10 mouse cellular contexts compared by ENCODE assay signal in genomic region chr7:31055883-31056282, GRCm38 (mm10). TPM values are rescaled to one million over a fixed set of nuclear protein-coding genes. Genes with fewer than 3 reads are reported as not detected.
DNase-seq lines count a peak whose midpoint lies in the region; ATAC-seq and TF ChIP-seq lines count a peak whose summit lies in the region.
"Had no signal": no experiment of that assay in that cellular context is flagged by ENCODE, and none has a peak within 500 bp of the region (broad histone marks: within the 10 kb centered on the region; RNA-seq: fewer than 3 reads in every experiment).

No protein-coding gene starts in this region.

- peaks cover 38% of the 10 kb centered on the region for H3K4me1 ChIP-seq in intestine, embryonic 16.5 days (ENCODE audit: control insufficient read depth, insufficient read depth, low read length)
- peaks cover 48% of the 10 kb centered on the region for H3K4me1 ChIP-seq in intestine, embryonic 15.5 days (replicated peaks)
- H3K4me1 ChIP-seq in embryonic facial prominence, embryonic 12.5 days, result peaks cover 48% of the 10 kb centered on the region
- peaks cover 0 to 7% of the 10 kb centered on the region in 2 experiments; a peak in 1 of 4 replicates for H3K4me1 ChIP-seq in liver, embryonic 14.5 days (replicated peaks; ENCODE audit: control insufficient read depth in 2 of 2, insufficient read depth in 2 of 2, low read length in 1 of 2)
- peaks cover 10% of the 10 kb centered on the region; the same call in 1 of the 2 replicates for H3K4me1 ChIP-seq in thymus, adult 2 months (replicated peaks; ENCODE audit: control insufficient read depth, insufficient read depth, low read length)
- peaks cover 9% of the 10 kb centered on the region for H3K4me1 ChIP-seq in midbrain, embryonic 14.5 days (ENCODE audit: control insufficient read depth, insufficient read depth, low read length)

- DNase-seq in heart, postnatal 10 days, result peak; percentile 49 to 61
- peak in 1 of 3 experiments; percentile 34 for DNase-seq in liver, embryonic 14.5 days (ENCODE audit: low read depth in 3 of 3, low spot score in 3 of 3)
- DNase-seq in thymus, adult 2 months, result no peak
- no peak for DNase-seq in midbrain, embryonic 14.5 days
- DNase-seq in c-Kit-positive CD71-positive TER-119-positive erythroid progenitor cells, embryonic 14.5 days (ENCODE audit: low spot score), result no peak

- no peak for TF ChIP-seq EP300 in liver, embryonic 14.5 days (IDR thresholded peaks at IDR 0.05; ENCODE audit: low read depth)

- H3K27me3 ChIP-seq in intestine, embryonic 16.5 days (replicated peaks; ENCODE audit: control insufficient read depth, insufficient read depth, low read length), result peaks cover 31% of the 10 kb centered on the region
- peaks cover 27% of the 10 kb centered on the region for H3K27me3 ChIP-seq in intestine, embryonic 15.5 days (replicated peaks)
- peaks cover 42% of the 10 kb centered on the region for H3K27me3 ChIP-seq in embryonic facial prominence, embryonic 12.5 days
- peaks cover 24% of the 10 kb centered on the region for H3K27me3 ChIP-seq in liver, embryonic 14.5 days (ENCODE audit: control insufficient read depth, insufficient read depth, low read length)
- peaks cover 17% of the 10 kb centered on the region for H3K27me3 ChIP-seq in thymus, adult 2 months (ENCODE audit: control insufficient read depth, insufficient read depth, low read length)
- H3K27me3 ChIP-seq in midbrain, embryonic 14.5 days (ENCODE audit: control insufficient read depth, insufficient read depth, low read length), result peaks cover 33% of the 10 kb centered on the region

- 32% methylated on average over 3 of the region's 4 CpGs for WGBS in intestine, embryonic 16.5 days
- WGBS in intestine, embryonic 15.5 days, result 21% methylated on average over 3 of the region's 4 CpGs
- WGBS in embryonic facial prominence, embryonic 12.5 days, result 0% methylated on average over 1 of the region's 4 CpGs
- 32% methylated on average over 3 of the region's 4 CpGs for WGBS in liver, embryonic 14.5 days (ENCODE audit: insufficient replicate concordance)
- WGBS in thymus, adult 2 months, result 87% methylated on average over 3 of the region's 4 CpGs
- WGBS in midbrain, embryonic 14.5 days, result 34% methylated on average over 3 of the region's 4 CpGs

- TF ChIP-seq POLR2A in thymus, adult 2 months (IDR thresholded peaks at IDR 0.05; ENCODE audit: control insufficient read depth, extremely low read depth, insufficient read depth, low read length, poor library complexity), result no peak

- ATAC-seq in intestine, embryonic 16.5 days, result no peak
- ATAC-seq in intestine, embryonic 15.5 days, result no peak
- no peak for ATAC-seq in embryonic facial prominence, embryonic 12.5 days (ENCODE audit: insufficient number of reproducible peaks, insufficient read depth, low FRiP score, low TSS enrichment)
- peak; percentile 57; the same call in 1 of the 2 replicates for ATAC-seq in liver, embryonic 14.5 days (ENCODE audit: insufficient read depth)
- ATAC-seq in midbrain, embryonic 14.5 days (ENCODE audit: low FRiP score, low TSS enrichment), result no peak

- H3K4me2 ChIP-seq in intestine, embryonic 16.5 days (ENCODE audit: low read depth, low read length), result no peak overlapping the region
- H3K4me2 ChIP-seq in intestine, embryonic 15.5 days (replicated peaks), result no peak overlapping the region
- H3K4me2 ChIP-seq in embryonic facial prominence, embryonic 12.5 days (replicated peaks), result peak overlapping the region; percentile 38
- H3K4me2 ChIP-seq in liver, embryonic 14.5 days (ENCODE audit: low read depth), result no peak overlapping the region; the same call in 1 of the 2 replicates
- H3K4me2 ChIP-seq in midbrain, embryonic 14.5 days (ENCODE audit: low read length), result no peak overlapping the region

- intact Hi-C loops in heart, postnatal 10 days (cut with DNase I), result loop anchor here (5.0 kb wide), 1 partner anchor 121 kb away; no protein-coding TSS in a partner anchor

- peak overlapping the region; percentile 61; the same call in 1 of the 2 replicates for H3K9ac ChIP-seq in intestine, embryonic 16.5 days (ENCODE audit: low read depth, low read length)
- H3K9ac ChIP-seq in intestine, embryonic 15.5 days, result no peak overlapping the region
- no peak overlapping the region for H3K9ac ChIP-seq in embryonic facial prominence, embryonic 12.5 days
- H3K9ac ChIP-seq in liver, embryonic 14.5 days (replicated peaks), result no peak overlapping the region
- no peak overlapping the region for H3K9ac ChIP-seq in midbrain, embryonic 14.5 days (replicated peaks; ENCODE audit: low read length)

- H3K27ac ChIP-seq in intestine, embryonic 16.5 days (ENCODE audit: low read length), result no peak overlapping the region
- H3K27ac ChIP-seq in intestine, embryonic 15.5 days, result no peak overlapping the region
- H3K27ac ChIP-seq in embryonic facial prominence, embryonic 12.5 days, result no peak overlapping the region
- no peak overlapping the region for H3K27ac ChIP-seq in liver, embryonic 14.5 days
- H3K27ac ChIP-seq in thymus, adult 2 months (ENCODE audit: control insufficient read depth, insufficient read depth, low read length), result no peak overlapping the region
- no peak overlapping the region for H3K27ac ChIP-seq in midbrain, embryonic 14.5 days (replicated peaks; ENCODE audit: low read depth, low read length)

- H3K9me3 ChIP-seq in intestine, embryonic 16.5 days (ENCODE audit: control insufficient read depth, low read length), result no peaks in the 10 kb centered on the region
- no peaks in the 10 kb centered on the region for H3K9me3 ChIP-seq in intestine, embryonic 15.5 days
- H3K9me3 ChIP-seq in embryonic facial prominence, embryonic 12.5 days, result no peaks in the 10 kb centered on the region
- H3K9me3 ChIP-seq in liver, embryonic 14.5 days (ENCODE audit: control insufficient read depth, low read length), result no peaks in the 10 kb centered on the region
- no peaks in the 10 kb centered on the region for H3K9me3 ChIP-seq in midbrain, embryonic 14.5 days (ENCODE audit: control insufficient read depth, low read length)

- no peaks in the 10 kb centered on the region for H3K36me3 ChIP-seq in intestine, embryonic 16.5 days (ENCODE audit: control insufficient read depth, insufficient read depth, low read length)
- no peaks in the 10 kb centered on the region for H3K36me3 ChIP-seq in intestine, embryonic 15.5 days
- no peaks in the 10 kb centered on the region for H3K36me3 ChIP-seq in embryonic facial prominence, embryonic 12.5 days
- no peaks in the 10 kb centered on the region for H3K36me3 ChIP-seq in liver, embryonic 14.5 days (replicated peaks; ENCODE audit: control insufficient read depth, insufficient read depth, low read depth)
- no peaks in the 10 kb centered on the region for H3K36me3 ChIP-seq in thymus, adult 2 months (ENCODE audit: control insufficient read depth, insufficient read depth, low read length)
- no peaks in the 10 kb centered on the region for H3K36me3 ChIP-seq in midbrain, embryonic 14.5 days (ENCODE audit: control insufficient read depth, insufficient read depth, low read length)

- H3K4me3 ChIP-seq in intestine, embryonic 16.5 days (ENCODE audit: low read length), result no peak overlapping the region
- H3K4me3 ChIP-seq in intestine, embryonic 15.5 days (replicated peaks), result no peak overlapping the region
- no peak overlapping the region for H3K4me3 ChIP-seq in embryonic facial prominence, embryonic 12.5 days
- H3K4me3 ChIP-seq in liver, embryonic 14.5 days (ENCODE audit: insufficient read depth in 1 of 2, low read depth in 2 of 2, low read length in 2 of 2), result no peak overlapping the region
- no peak overlapping the region for H3K4me3 ChIP-seq in thymus, adult 2 months (ENCODE audit: control insufficient read depth, insufficient read depth, low read length)
- no peak overlapping the region for H3K4me3 ChIP-seq in midbrain, embryonic 14.5 days (replicated peaks; ENCODE audit: low read depth, low read length)

- no peak for TF ChIP-seq CTCF in liver, embryonic 14.5 days (IDR thresholded peaks at IDR 0.05; ENCODE audit: low read depth)
- TF ChIP-seq CTCF in thymus, adult 2 months (IDR thresholded peaks at IDR 0.05; ENCODE audit: borderline replicate concordance, control insufficient read depth, extremely low read depth, insufficient read depth, low read length, poor library complexity), result no peak

RNA-seq across cellular contexts. Expression of gene Fxyd1, which starts 1.1 kb away (rescaled TPM):
- polyA plus RNA-seq in intestine, embryonic 16.5 days (2015; fragmentation: Nextera tagmentation; extraction: Ambion mirVana), result 62.6 and 71.9 TPM in 2 replicates
- 64.5 and 80.1 TPM in 2 replicates for polyA plus RNA-seq in intestine, embryonic 15.5 days (2015; fragmentation: Nextera tagmentation; extraction: Ambion mirVana)
- polyA plus RNA-seq in embryonic facial prominence, embryonic 12.5 days (2016; fragmentation: Nextera tagmentation; extraction: Ambion mirVana), result 24.2 and 31.1 TPM in 2 replicates
- total RNA-seq in heart, postnatal 10 days (2021), result 100 to 1,000 TPM; 695 to 726 TPM
- polyA plus RNA-seq in liver, embryonic 14.5 days (2012; rRNA removed), result 33.0 and 50.6 TPM in 2 replicates
- 61.9 and 62.5 TPM in 2 replicates for polyA plus RNA-seq in liver, embryonic 14.5 days (2014; fragmentation: Nextera tagmentation; extraction: Ambion mirVana)
- polyA plus RNA-seq in thymus, adult 2 months (2012; rRNA removed), result 46.4 and 107 TPM in 2 replicates
- polyA plus RNA-seq in midbrain, embryonic 14.5 days (2014; fragmentation: Nextera tagmentation; extraction: Ambion mirVana), result 2.8 and 9.0 TPM in 2 replicates
- total RNA-seq: ES-E14 had no signal

RNA-seq across cellular contexts. Expression of gene Lgi4, which starts 3.3 kb away (rescaled TPM):
- polyA plus RNA-seq in intestine, embryonic 16.5 days (2015; fragmentation: Nextera tagmentation; extraction: Ambion mirVana), result 0.83 and 1.4 TPM in 2 replicates
- 1.5 TPM in 2 replicates for polyA plus RNA-seq in intestine, embryonic 15.5 days (2015; fragmentation: Nextera tagmentation; extraction: Ambion mirVana)
- polyA plus RNA-seq in embryonic facial prominence, embryonic 12.5 days (2016; fragmentation: Nextera tagmentation; extraction: Ambion mirVana), result 1.5 and 2.0 TPM in 2 replicates
- 1 to 10 TPM; 3.0 to 4.3 TPM for total RNA-seq in heart, postnatal 10 days (2021)
- 0.04 and 0.16 TPM in 2 replicates for polyA plus RNA-seq in liver, embryonic 14.5 days (2012; rRNA removed)
- polyA plus RNA-seq in liver, embryonic 14.5 days (2014; fragmentation: Nextera tagmentation; extraction: Ambion mirVana), result 0.10 TPM in 1 of 2 replicates, not detected in the other
- polyA plus RNA-seq in thymus, adult 2 months (2012; rRNA removed), result 1.1 and 1.8 TPM in 2 replicates
- 0.16 and 0.17 TPM in 2 replicates for polyA plus RNA-seq in midbrain, embryonic 14.5 days (2014; fragmentation: Nextera tagmentation; extraction: Ambion mirVana)
- polyA plus RNA-seq: neural tube, embryonic 14.5 days had no signal

RNA-seq across cellular contexts. Expression of gene Fxyd7, which starts 4.6 kb away (rescaled TPM):
- polyA plus RNA-seq in intestine, embryonic 16.5 days (2015; fragmentation: Nextera tagmentation; extraction: Ambion mirVana), result 20.1 and 22.0 TPM in 2 replicates
- polyA plus RNA-seq in intestine, embryonic 15.5 days (2015; fragmentation: Nextera tagmentation; extraction: Ambion mirVana), result 20.3 and 20.7 TPM in 2 replicates
- 26.0 and 36.0 TPM in 2 replicates for polyA plus RNA-seq in embryonic facial prominence, embryonic 12.5 days (2016; fragmentation: Nextera tagmentation; extraction: Ambion mirVana)
- 1 to 10 TPM; 1.3 to 1.6 TPM for total RNA-seq in heart, postnatal 10 days (2021)
- polyA plus RNA-seq in liver, embryonic 14.5 days (2012; rRNA removed), result 0.21 and 0.24 TPM in 2 replicates
- 0.23 TPM in 1 of 2 replicates, not detected in the other for polyA plus RNA-seq in liver, embryonic 14.5 days (2014; fragmentation: Nextera tagmentation; extraction: Ambion mirVana)
- 1.4 and 2.2 TPM in 2 replicates for polyA plus RNA-seq in thymus, adult 2 months (2012; rRNA removed)
- polyA plus RNA-seq in midbrain, embryonic 14.5 days (2014; fragmentation: Nextera tagmentation; extraction: Ambion mirVana), result 99.9 and 159 TPM in 2 replicates
- total RNA-seq: ES-E14 had no signal

RNA-seq across cellular contexts. Expression of gene Fxyd5, which starts 13.6 kb away (rescaled TPM):
- 22.5 and 26.9 TPM in 2 replicates for polyA plus RNA-seq in intestine, embryonic 16.5 days (2015; fragmentation: Nextera tagmentation; extraction: Ambion mirVana)
- polyA plus RNA-seq in intestine, embryonic 15.5 days (2015; fragmentation: Nextera tagmentation; extraction: Ambion mirVana), result 21.7 and 29.8 TPM in 2 replicates
- 11.0 and 13.6 TPM in 2 replicates for polyA plus RNA-seq in embryonic facial prominence, embryonic 12.5 days (2016; fragmentation: Nextera tagmentation; extraction: Ambion mirVana)
- 10 to 100 TPM; 30.4 to 33.5 TPM for total RNA-seq in heart, postnatal 10 days (2021)
- 10.1 and 14.6 TPM in 2 replicates for polyA plus RNA-seq in liver, embryonic 14.5 days (2012; rRNA removed)
- 15.1 and 20.4 TPM in 2 replicates for polyA plus RNA-seq in liver, embryonic 14.5 days (2014; fragmentation: Nextera tagmentation; extraction: Ambion mirVana)
- 247 and 283 TPM in 2 replicates for polyA plus RNA-seq in thymus, adult 2 months (2012; rRNA removed)
- polyA plus RNA-seq in midbrain, embryonic 14.5 days (2014; fragmentation: Nextera tagmentation; extraction: Ambion mirVana), result 7.9 and 10.8 TPM in 2 replicates

RNA-seq across cellular contexts. Expression of gene Fxyd3, which starts 20.6 kb away (rescaled TPM):
- 71.2 and 73.7 TPM in 2 replicates for polyA plus RNA-seq in intestine, embryonic 16.5 days (2015; fragmentation: Nextera tagmentation; extraction: Ambion mirVana)
- polyA plus RNA-seq in intestine, embryonic 15.5 days (2015; fragmentation: Nextera tagmentation; extraction: Ambion mirVana), result 70.8 and 77.4 TPM in 2 replicates
- 16.6 and 19.2 TPM in 2 replicates for polyA plus RNA-seq in embryonic facial prominence, embryonic 12.5 days (2016; fragmentation: Nextera tagmentation; extraction: Ambion mirVana)
- 1 to 10 TPM; 2.8 to 5.1 TPM for total RNA-seq in heart, postnatal 10 days (2021)
- polyA plus RNA-seq in liver, embryonic 14.5 days (2012; rRNA removed), result 0.52 and 0.54 TPM in 2 replicates
- polyA plus RNA-seq in liver, embryonic 14.5 days (2014; fragmentation: Nextera tagmentation; extraction: Ambion mirVana), result 0.47 and 0.86 TPM in 2 replicates
- polyA plus RNA-seq in thymus, adult 2 months (2012; rRNA removed), result 23.5 and 34.7 TPM in 2 replicates
- polyA plus RNA-seq in midbrain, embryonic 14.5 days (2014; fragmentation: Nextera tagmentation; extraction: Ambion mirVana), result not detected in 2 replicates
- polyA plus RNA-seq: neural tube, embryonic 14.5 days had no signal

Comparison
In these comparisons a context has a peak if more than half of its experiments do, and no peak if none do; other contexts are left out.
1. DNase-seq: peak in heart, postnatal 10 days (2 of 2); none in thymus, adult 2 months (single experiment), midbrain, embryonic 14.5 days (single experiment) and c-Kit-positive CD71-positive TER-119-positive erythroid progenitor cells, embryonic 14.5 days (single experiment).